Mouse (Mus musculus): ENCODE measurements at regions not wholly inside any gene's neighbourhood (a gene's known extent, or its start where the extent isn't known, plus 50 kb on each side); places are given as distances from the start of the nearest gene placed in this dataset.
A peak's percentile ranks its signal among the peaks of the same experiment; 100 is the strongest.

DNA sequence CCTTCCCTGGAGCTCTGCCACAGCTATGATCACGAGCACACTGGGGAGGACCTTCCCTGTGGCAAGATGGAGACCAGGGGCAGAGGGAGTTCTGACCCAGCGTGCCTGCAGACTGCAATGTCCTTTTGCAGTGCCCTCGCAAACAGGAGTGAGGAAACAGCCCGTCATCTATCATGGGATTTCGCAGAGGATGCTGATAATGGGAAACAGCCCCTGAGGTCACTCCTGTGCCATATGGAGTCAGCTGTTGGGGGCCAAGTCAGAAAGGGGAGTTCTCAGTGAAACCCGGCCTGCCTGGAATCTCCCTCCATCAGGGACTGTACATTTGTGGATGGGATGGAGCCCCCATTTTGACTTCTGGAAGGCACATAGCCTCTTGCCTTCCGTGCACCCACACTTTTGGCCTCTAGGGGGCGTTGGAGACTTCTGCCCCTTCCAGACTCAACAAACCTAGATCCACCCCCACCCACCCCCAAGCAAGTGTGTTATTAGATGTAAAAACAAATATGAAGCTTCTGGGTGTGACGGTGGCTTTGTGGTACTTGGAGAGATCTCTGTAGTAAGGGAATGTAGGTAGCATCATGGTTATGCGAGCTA, 98.1 kb downstream of the Kdr start:
- Histone ChIP-seq H3K27ac (no peak overlapping the region), H3K79me2 (ENCODE audit: inconsistent target) (no peaks in the 10 kb centered on the region), H3K4me3 (ENCODE audit: inconsistent target) (no peak overlapping the region), H3K36me3 (ENCODE audit: inconsistent target) (no peaks in the 10 kb centered on the region)
- 86% methylated on average over 8 of the region's 10 CpGs for WGBS (ENCODE audit: missing documents)

DNA sequence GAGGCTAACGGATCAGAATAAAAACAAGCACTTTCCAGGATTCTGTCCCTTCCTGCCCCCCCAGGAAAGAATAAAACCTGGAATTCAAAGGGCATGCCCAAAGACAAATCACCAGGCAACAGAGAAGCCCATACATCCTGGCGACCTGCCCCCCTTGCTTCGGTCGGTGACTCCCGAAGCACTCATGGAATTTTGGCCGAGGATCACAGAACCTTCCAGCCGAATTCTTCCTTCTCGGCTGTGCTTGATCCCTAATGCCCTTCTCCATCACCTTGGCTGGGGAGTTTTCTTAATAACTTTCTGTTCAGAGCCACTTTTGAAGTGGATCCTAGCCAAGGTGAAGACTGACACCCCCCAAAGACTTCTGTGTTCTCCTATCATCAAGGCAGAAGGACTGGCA, 99.9 kb downstream of the Kdr start:
- WGBS (ENCODE audit: missing documents) = 93% methylated on average over 8 of the region's 8 CpGs
- Histone ChIP-seq H3K36me3 (ENCODE audit: inconsistent target) (no peaks in the 10 kb centered on the region), H3K79me2 (ENCODE audit: inconsistent target) (no peaks in the 10 kb centered on the region), H3K27ac (no peak overlapping the region), H3K4me3 (ENCODE audit: inconsistent target) (no peak overlapping the region)

DNA sequence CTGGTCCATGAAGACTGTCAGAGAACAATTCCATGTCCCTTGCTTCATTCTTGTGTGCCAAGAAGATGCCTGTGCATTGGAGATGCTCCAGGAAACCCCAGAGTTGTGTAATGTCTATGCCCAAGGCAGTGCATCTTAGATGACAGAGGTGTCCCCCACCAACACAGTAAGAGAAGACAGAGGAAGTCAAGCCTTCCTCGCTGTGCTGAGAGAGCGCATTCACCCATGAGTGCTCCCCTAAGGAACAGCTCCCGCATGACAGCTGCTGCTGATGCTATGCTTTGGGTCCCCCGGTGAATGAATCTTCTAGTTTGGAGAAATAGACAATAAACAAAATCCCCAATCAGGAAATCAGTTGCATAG, 100.7 kb downstream of the Kdr start:
- H3K36me3 ChIP-seq (ENCODE audit: inconsistent target) = no peaks in the 10 kb centered on the region
- 31% methylated on average over 4 of the region's 4 CpGs for WGBS (ENCODE audit: missing documents)
- no peak overlapping the region for H3K4me3 ChIP-seq (ENCODE audit: inconsistent target)
- H3K27ac ChIP-seq = peak overlapping the region; percentile 19; the same call in 1 of the 2 replicates
- no peaks in the 10 kb centered on the region for H3K79me2 ChIP-seq (ENCODE audit: inconsistent target)

DNA sequence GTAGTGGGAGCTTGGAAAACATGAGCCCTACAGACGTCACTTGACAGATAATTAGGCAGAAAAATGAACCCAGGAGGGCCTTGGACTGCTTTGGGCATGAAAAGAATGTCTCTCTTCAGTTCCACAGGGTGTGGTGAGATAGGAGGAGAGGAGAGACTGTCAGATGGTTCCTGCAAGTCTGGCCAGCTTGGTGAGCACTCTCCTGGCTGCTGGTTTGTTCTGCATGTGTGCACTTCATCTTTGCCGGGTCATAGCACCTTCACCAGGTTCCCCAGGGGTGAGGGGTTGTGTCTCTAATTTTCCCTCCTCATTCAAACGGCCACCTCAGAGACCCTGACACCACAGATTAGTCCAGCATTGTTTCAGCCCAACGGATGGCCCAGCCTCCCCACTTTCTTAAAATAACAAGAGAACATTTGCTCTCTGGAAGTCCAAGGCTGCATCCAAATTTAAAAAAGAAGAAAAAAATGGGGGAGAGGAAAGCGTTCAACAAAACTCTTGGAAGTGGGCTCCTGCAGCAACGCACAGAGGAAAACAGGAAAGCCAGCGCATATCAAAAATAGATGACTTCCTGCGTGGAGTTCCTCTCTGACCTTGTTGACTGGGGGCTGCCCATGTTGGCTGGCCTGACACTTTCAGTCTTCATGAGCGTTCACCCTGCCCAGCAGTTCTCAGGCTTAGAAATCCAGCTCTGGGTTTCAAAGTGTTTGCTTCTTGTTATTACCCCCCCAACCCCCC, 101.2 kb downstream of the Kdr start:
- Histone ChIP-seq H3K27ac (peak overlapping the region; percentile 19), H3K4me3 (ENCODE audit: inconsistent target) (no peak overlapping the region), H3K36me3 (ENCODE audit: inconsistent target) (no peaks in the 10 kb centered on the region), H3K79me2 (ENCODE audit: inconsistent target) (no peaks in the 10 kb centered on the region)
- 13% methylated on average over 9 of the region's 9 CpGs for WGBS (ENCODE audit: missing documents)

DNA sequence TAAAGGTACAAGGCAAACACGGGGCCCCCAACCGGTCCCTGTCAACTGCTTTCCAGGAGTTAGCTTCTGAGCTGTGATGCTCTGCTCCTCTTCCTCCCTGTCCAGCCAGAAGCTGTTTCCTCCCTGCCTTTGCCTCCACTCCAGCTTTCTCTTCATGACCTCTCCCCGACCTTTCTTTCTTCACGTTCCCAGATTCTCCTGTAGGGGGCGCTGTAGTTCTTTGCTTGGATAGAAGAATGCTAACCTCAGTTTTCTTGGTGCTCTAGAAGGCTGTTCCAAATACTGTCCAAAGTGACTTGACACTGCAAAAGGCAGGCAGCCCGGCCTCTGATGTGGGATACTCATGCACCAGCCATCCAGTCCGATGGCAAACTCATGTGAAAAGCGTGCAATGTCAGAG, 107.1 kb downstream of the Kdr start:
- no peak overlapping the region for H3K27ac ChIP-seq
- no peaks in the 10 kb centered on the region for H3K79me2 ChIP-seq (ENCODE audit: inconsistent target)
- no peaks in the 10 kb centered on the region for H3K36me3 ChIP-seq (ENCODE audit: inconsistent target)
- 19% methylated on average over 8 of the region's 8 CpGs for WGBS (ENCODE audit: missing documents)
- H3K4me3 ChIP-seq (ENCODE audit: inconsistent target) = no peak overlapping the region

DNA sequence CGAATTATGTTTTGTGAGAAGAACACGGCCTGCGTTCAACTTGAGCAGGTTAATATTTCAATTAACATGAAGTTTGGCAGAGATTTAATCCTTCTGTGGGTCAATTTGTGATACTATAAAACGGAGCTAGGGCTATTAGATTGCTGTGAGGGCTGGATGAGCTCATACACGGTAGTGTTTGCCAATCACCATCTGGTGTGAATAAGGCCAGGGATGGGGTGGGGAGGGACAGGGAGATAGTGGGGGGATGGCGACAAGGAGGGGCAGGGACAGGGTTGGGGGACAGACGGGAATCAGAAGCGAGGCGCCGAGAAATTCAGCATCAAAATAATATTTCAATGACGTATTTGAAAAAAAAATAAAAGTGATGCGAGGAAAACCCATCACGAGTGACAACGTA, 107.6 kb downstream of the Kdr start:
- 89% methylated on average over 14 of the region's 14 CpGs for WGBS (ENCODE audit: missing documents)
- Histone ChIP-seq H3K36me3 (ENCODE audit: inconsistent target) (no peaks in the 10 kb centered on the region), H3K79me2 (ENCODE audit: inconsistent target) (no peaks in the 10 kb centered on the region), H3K27ac (no peak overlapping the region), H3K4me3 (ENCODE audit: inconsistent target) (no peak overlapping the region)

DNA sequence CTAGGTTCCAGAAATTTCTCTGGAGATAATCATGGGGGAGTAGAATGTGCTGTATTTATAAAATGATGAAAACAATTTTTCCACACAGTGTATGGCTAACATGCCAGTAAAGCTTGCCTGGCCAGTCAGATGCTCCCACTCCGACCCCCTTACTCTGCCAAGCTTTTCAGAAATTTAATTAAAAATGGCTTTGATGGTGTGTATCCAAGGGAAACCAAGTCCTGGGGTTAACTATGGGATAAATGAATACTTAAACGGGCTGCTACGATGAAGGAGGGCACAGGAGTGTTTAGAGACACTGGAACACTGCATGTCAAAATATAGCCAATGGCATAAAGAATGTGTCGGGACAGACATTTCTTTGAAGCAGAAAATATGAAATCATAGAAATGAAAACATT, 108.7 kb downstream of the Kdr start:
- Histone ChIP-seq H3K4me3 (ENCODE audit: inconsistent target) (no peak overlapping the region), H3K79me2 (ENCODE audit: inconsistent target) (no peaks in the 10 kb centered on the region), H3K27ac (no peak overlapping the region), H3K36me3 (ENCODE audit: inconsistent target) (no peaks in the 10 kb centered on the region)
- 91% methylated on average over 4 of the region's 4 CpGs for WGBS (ENCODE audit: missing documents)

DNA sequence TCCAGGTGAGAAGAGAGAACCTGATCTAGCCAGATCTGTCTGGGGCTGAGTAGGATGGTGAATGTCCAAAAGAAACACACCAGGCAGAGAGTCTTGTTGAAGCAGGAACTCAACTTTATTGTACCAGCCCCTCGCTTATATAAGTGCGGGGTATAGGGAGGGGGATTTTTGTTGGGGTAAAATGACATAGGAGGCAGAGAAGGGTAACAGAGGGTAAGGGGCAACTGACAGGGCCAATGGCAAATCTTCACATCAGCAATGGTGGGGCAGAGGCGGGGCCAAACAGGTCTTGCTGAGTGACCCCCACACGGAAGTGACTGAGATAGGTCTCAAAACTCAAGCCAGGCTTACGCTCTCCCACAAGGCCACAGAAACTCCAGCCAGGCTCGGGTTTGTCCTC, 113.2 kb downstream of the Kdr start:
- no peaks in the 10 kb centered on the region for H3K79me2 ChIP-seq (ENCODE audit: inconsistent target)
- no peaks in the 10 kb centered on the region for H3K36me3 ChIP-seq (ENCODE audit: inconsistent target)
- H3K4me3 ChIP-seq (ENCODE audit: inconsistent target) = no peak overlapping the region
- no peak overlapping the region for H3K27ac ChIP-seq
- 96% methylated on average over 6 of the region's 6 CpGs for WGBS (ENCODE audit: missing documents)

DNA sequence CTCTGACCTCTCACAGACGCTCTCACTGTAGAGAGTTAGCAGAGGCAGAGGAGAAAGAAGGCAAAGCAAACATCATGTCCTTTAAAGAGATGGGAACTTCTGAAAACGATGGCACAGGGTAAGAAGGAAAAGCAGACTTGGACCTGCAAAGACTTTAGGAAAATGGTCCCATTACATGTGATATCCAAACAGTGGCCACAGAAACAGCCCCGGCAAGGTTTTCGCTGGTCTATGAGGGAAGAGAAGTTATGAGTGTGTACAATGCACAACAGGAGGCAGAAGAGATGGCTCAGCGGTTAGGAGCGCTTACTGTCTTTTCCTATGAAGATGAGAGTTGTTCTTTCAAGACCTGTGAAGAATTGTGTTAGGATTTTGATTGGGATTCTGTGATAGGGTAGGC, 114.9 kb downstream of the Kdr start:
- Histone ChIP-seq H3K27ac (no peak overlapping the region), H3K79me2 (ENCODE audit: inconsistent target) (no peaks in the 10 kb centered on the region), H3K4me3 (ENCODE audit: inconsistent target) (no peak overlapping the region), H3K36me3 (ENCODE audit: inconsistent target) (no peaks in the 10 kb centered on the region)
- WGBS (ENCODE audit: missing documents) = 82% methylated on average over 6 of the region's 6 CpGs

DNA sequence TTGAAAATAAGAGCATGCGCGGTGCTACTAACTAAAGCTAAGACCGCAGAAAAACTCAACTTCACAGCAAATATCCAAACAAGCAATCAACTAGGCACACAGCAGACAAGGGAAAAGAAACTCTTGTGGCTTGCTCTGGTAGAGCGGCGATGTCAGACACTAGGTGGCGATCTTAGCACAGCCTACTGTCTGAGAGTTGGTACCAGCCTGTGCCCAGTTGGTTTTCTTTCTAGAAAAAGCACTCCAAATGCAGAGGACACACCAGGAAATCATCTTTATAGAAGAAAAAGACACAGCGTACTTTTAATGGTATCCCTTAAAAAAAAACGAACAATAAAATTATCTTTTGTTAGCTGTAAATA, 115.6 kb downstream of the Kdr start:
- no peaks in the 10 kb centered on the region for H3K79me2 ChIP-seq (ENCODE audit: inconsistent target)
- H3K4me3 ChIP-seq (ENCODE audit: inconsistent target) = no peak overlapping the region
- WGBS (ENCODE audit: missing documents) = 9% methylated on average over 8 of the region's 8 CpGs
- no peaks in the 10 kb centered on the region for H3K36me3 ChIP-seq (ENCODE audit: inconsistent target)
- no peak overlapping the region for H3K27ac ChIP-seq

DNA sequence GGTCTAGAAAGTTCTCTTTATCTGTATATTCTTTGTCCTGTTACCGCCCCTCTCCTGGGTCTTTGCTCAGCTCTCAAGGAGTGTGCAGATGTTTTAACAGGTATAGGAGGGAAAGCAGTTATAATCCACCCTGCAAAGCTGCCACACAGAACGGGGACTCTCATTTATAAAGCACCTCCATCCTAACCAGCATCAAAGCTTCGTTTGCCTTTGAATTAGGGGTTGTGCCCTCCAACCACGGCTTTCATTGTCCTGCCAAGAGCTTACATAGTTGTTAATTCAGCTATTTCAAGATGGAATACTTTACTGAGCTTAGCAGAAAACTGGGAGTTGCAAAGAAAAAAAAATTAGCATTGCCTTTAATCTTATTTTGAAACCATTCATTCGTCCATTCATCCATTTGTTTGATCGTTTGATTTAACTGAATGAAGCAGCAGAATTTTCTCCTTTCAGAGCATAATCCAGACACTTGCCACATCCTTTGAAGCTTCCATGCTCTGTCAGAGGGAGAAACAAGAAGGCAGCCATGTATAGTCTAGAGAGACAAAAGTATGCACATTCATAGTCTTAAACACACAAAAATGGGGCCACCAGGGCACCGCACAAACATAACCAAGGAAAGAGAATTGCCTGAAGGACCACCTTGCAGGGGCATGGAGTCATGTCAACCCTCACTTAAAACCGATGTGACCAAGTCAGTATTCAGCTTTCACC, 116.2 kb downstream of the Kdr start:
- 76% methylated on average over 8 of the region's 8 CpGs for WGBS (ENCODE audit: missing documents)
- Histone ChIP-seq H3K27ac (no peak overlapping the region), H3K79me2 (ENCODE audit: inconsistent target) (no peaks in the 10 kb centered on the region), H3K36me3 (ENCODE audit: inconsistent target) (no peaks in the 10 kb centered on the region), H3K4me3 (ENCODE audit: inconsistent target) (no peak overlapping the region)

DNA sequence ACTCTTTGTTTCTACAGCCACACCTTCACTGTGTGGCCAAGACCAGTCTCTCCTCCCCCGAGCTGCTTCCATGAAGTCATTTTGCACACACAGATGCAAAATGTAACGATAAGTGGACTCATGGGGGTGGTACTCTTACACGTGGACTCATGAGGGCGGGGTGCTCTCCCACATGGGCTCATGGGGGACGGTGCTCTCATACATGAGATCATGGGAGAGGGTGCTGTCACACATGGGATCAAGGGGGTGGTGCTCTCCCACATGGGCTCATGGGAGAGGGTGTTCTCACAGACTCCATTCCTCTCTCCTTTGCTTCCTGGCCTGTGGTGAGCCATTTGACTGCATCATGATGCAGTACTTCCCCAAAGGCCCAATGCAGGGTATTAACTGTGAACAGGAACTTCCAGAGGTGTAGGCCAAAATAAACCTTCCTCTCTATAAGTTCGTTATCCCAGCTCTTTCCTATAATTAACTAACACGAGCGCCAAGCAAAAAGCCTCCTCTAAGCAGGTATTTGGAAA, 118.9 kb downstream of the Kdr start:
- Histone ChIP-seq H3K36me3 (ENCODE audit: inconsistent target) (no peaks in the 10 kb centered on the region), H3K27ac (no peak overlapping the region), H3K79me2 (ENCODE audit: inconsistent target) (no peaks in the 10 kb centered on the region), H3K4me3 (ENCODE audit: inconsistent target) (no peak overlapping the region)
- WGBS (ENCODE audit: missing documents) = 68% methylated on average over 8 of the region's 8 CpGs

DNA sequence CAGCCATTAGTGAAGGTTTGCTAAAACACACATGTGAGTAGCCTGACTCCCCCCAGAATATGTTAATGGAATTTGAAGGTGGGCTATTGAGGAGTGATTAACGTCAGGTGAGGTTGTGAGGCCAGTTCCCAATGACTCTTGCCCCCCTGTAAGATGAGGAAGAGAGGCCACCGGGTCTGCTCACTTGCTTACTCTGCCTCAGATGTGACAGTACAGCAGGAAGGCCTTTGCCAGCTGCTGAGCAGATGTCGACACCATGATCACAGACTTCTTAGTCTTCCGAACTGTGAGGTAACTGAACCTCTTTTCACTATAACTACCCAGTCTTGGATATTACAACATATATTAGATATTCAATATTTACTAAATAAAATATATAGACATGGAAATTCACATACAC, 127.4 kb downstream of the Kdr start:
- H3K79me2 ChIP-seq (ENCODE audit: inconsistent target) = no peaks in the 10 kb centered on the region
- no peaks in the 10 kb centered on the region for H3K36me3 ChIP-seq (ENCODE audit: inconsistent target)
- WGBS (ENCODE audit: missing documents) = 65% methylated on average over 4 of the region's 4 CpGs
- no peak overlapping the region for H3K27ac ChIP-seq
- no peak overlapping the region for H3K4me3 ChIP-seq (ENCODE audit: inconsistent target)

DNA sequence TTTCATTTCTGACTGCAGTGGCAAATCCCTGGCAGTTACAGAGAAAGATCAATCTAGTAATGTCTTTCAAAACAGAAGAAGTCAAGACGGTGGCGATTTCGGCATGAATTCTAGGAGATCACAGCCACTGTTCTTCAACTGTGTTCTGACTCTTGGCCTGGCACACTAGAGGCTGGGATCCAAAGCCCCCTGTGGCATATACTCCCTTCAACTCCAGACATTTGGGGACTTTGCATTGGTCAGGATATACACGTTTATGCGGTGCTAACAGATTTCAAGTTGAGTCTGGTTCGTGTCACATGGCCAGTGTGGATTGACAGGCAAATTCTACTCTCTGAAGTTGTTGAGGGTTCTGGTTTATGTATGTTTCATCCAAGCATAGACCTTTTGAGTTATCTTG, 130.3 kb downstream of the Kdr start:
- no peaks in the 10 kb centered on the region for H3K79me2 ChIP-seq (ENCODE audit: inconsistent target)
- H3K27ac ChIP-seq = no peak overlapping the region
- no peak overlapping the region for H3K4me3 ChIP-seq (ENCODE audit: inconsistent target)
- H3K36me3 ChIP-seq (ENCODE audit: inconsistent target) = no peaks in the 10 kb centered on the region
- 97% methylated on average over 6 of the region's 6 CpGs for WGBS (ENCODE audit: missing documents)

DNA sequence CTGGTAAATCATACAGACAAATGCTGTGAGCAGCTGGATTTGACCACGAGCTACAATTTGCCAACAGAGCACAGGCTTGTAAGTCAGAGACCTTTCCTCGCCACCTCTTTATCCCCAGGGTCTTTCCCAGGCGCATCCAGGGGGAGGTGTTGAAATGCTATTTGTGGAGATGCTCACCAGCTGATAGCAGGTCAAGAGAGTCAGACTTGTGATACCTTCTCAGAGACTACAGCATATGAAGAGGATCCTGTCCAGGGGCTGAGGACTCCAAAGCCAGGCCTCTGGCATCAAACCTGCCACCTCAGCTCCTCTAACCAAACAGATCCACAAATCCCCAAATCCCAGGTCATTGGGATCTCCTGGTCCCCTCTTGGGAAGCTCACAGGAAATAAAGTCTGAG, 130.9 kb downstream of the Kdr start:
- H3K36me3 ChIP-seq (ENCODE audit: inconsistent target) = no peaks in the 10 kb centered on the region
- WGBS (ENCODE audit: missing documents) = 92% methylated on average over 3 of the region's 3 CpGs
- H3K79me2 ChIP-seq (ENCODE audit: inconsistent target) = no peaks in the 10 kb centered on the region
- H3K4me3 ChIP-seq (ENCODE audit: inconsistent target) = no peak overlapping the region
- no peak overlapping the region for H3K27ac ChIP-seq
